In the genomic region with DNA sequence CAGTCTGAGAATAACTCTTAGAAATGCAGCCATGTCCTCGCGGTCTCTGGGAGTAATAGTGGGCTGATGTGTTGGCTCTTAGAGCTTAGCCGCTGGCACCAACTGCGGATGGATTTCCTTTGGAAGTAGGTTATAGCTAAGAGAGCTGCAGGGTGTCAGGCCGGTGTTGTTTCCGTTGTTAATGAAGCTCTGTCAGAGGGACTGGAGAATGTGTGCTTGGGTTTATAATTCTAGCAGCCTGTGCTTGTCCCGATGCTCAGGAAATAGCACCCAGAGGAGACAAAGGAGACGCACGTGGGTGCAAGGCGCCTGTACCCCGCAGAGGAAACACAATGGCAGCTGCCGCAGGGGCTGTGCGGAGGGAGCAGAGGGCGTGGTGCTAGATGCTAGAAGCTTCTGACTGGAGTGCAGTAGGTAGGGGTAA, we compare ENCODE assay signal across 8 mouse cellular contexts. TPM values are rescaled to one million over a fixed set of nuclear protein-coding genes. Genes with fewer than 3 reads are reported as not detected.
DNase-seq lines count a peak whose midpoint lies in the region; ATAC-seq lines count a peak whose summit lies in the region.

No protein-coding gene starts in this region.

- ATAC-seq in cerebellum, adult (ENCODE audit: insufficient number of reproducible peaks, low FRiP score, low TSS enrichment), result peak; percentile 56; the same call in 1 of the 2 replicates

- DNase-seq in cerebellum, adult 11-12 months, result no peak
- peak; percentile 47 to 52 for DNase-seq in cerebellum, postnatal 10 days
- peak; percentile 39 to 60 for DNase-seq in frontal cortex, postnatal 25 days (ENCODE audit: low spot score in 2 of 2)
- DNase-seq in layer of hippocampus, postnatal 25 days (ENCODE audit: extremely low spot score in 1 of 2, low spot score in 1 of 2), result peak; percentile 40 to 42
- DNase-seq in neural tube, embryonic 10.5 days (ENCODE audit: extremely low spot score, low spot score), result peak; percentile 36
- DNase-seq in thymus, postnatal 36 days, result peak; percentile 11 to 30
- no peak for DNase-seq in gastrocnemius, postnatal 25 days

RNA-seq across cellular contexts. Expression of gene Gm21954, which starts 56.5 kb away (rescaled TPM):
- not detected for total RNA-seq in layer of hippocampus, postnatal 25 days (2021)
- total RNA-seq in gastrocnemius, postnatal 25 days (2021), result not detected

Comparison
In these comparisons a context has a peak if more than half of its experiments do, and no peak if none do; other contexts are left out.
1. DNase-seq: peak in cerebellum, postnatal 10 days (2 of 2), frontal cortex, postnatal 25 days (2 of 2), layer of hippocampus, postnatal 25 days (2 of 2), neural tube, embryonic 10.5 days (single experiment) and thymus, postnatal 36 days (2 of 2); none in cerebellum, adult 11-12 months (single experiment) and gastrocnemius, postnatal 25 days (single experiment).